Mouse (Mus musculus): ENCODE data around the gene Yrdc. TPM values are rescaled to one million over a fixed set of nuclear protein-coding genes. Genes with fewer than 3 reads are reported as not detected.
A peak's percentile ranks its signal among the peaks of the same experiment; 100 is the strongest.

Yrdc gene
- polyA plus RNA-seq, 1 experiment from 2014 or later, result 49.2 TPM

- Histone ChIP-seq H3K27me3 (replicated peaks; ENCODE audit: control insufficient read depth, insufficient read depth, low read length) (no peaks in the 10 kb centered on the region), H3K4me1 (replicated peaks; ENCODE audit: control insufficient read depth, insufficient read depth, low read length) (no peaks in the 10 kb centered on the region), H3K36me3 (ENCODE audit: control insufficient read depth, insufficient read depth, low read length) (peaks cover 37% of the 10 kb centered on the region), H3K9ac (ENCODE audit: low read depth, low read length) (no peak overlapping the region), H3K27ac (ENCODE audit: low read depth, low read length) (no peak overlapping the region), H3K4me2 (no peak overlapping the region), H3K4me3 (ENCODE audit: low read depth, low read length) (no peak overlapping the region), H3K9me3 (ENCODE audit: control insufficient read depth, low read length) (no peaks in the 10 kb centered on the region)
- DNase-seq (ENCODE audit: low spot score), result no peak
- no peak for ATAC-seq (replicated peaks; ENCODE audit: low FRiP score)
- WGBS, result 93% methylated on average over 1 of the region's 1 CpGs
Measured at GRCm38 (mm10) chr4:124840998-124841397, 9.5 kb upstream of the Yrdc start.

- ATAC-seq (replicated peaks; ENCODE audit: low FRiP score), result peak; percentile 50; the same call in 1 of the 2 replicates
- Histone ChIP-seq H3K27ac (ENCODE audit: low read depth, low read length) (no peak overlapping the region), H3K9me3 (ENCODE audit: control insufficient read depth, low read length) (no peaks in the 10 kb centered on the region), H3K9ac (ENCODE audit: low read depth, low read length) (no peak overlapping the region), H3K27me3 (replicated peaks; ENCODE audit: control insufficient read depth, insufficient read depth, low read length) (no peaks in the 10 kb centered on the region), H3K4me2 (no peak overlapping the region), H3K36me3 (ENCODE audit: control insufficient read depth, insufficient read depth, low read length) (peaks cover 32% of the 10 kb centered on the region), H3K4me3 (ENCODE audit: low read depth, low read length) (no peak overlapping the region), H3K4me1 (replicated peaks; ENCODE audit: control insufficient read depth, insufficient read depth, low read length) (peaks cover 2% of the 10 kb centered on the region; the same call in 1 of the 2 replicates)
- 66% methylated on average over 11 of the region's 11 CpGs for WGBS
- no peak for DNase-seq (ENCODE audit: low spot score)
Measured at GRCm38 (mm10) chr4:124843493-124843892, 7.0 kb upstream of the Yrdc start.

- Histone ChIP-seq H3K36me3 (ENCODE audit: control insufficient read depth, insufficient read depth, low read length) (peaks cover 10% of the 10 kb centered on the region), H3K27me3 (replicated peaks; ENCODE audit: control insufficient read depth, insufficient read depth, low read length) (no peaks in the 10 kb centered on the region), H3K9me3 (ENCODE audit: control insufficient read depth, low read length) (no peaks in the 10 kb centered on the region), H3K4me1 (replicated peaks; ENCODE audit: control insufficient read depth, insufficient read depth, low read length) (peaks cover 13% of the 10 kb centered on the region), H3K4me3 (ENCODE audit: low read depth, low read length) (no peak overlapping the region), H3K4me2 (no peak overlapping the region), H3K9ac (ENCODE audit: low read depth, low read length) (no peak overlapping the region), H3K27ac (ENCODE audit: low read depth, low read length) (no peak overlapping the region)
- DNase-seq (ENCODE audit: low spot score) (peak; percentile 83), ATAC-seq (replicated peaks; ENCODE audit: low FRiP score) (peak; percentile 56)
- WGBS, result 12% methylated on average over 8 of the region's 8 CpGs
Measured at GRCm38 (mm10) chr4:124847573-124847972, 2.9 kb upstream of the Yrdc start.

DNA sequence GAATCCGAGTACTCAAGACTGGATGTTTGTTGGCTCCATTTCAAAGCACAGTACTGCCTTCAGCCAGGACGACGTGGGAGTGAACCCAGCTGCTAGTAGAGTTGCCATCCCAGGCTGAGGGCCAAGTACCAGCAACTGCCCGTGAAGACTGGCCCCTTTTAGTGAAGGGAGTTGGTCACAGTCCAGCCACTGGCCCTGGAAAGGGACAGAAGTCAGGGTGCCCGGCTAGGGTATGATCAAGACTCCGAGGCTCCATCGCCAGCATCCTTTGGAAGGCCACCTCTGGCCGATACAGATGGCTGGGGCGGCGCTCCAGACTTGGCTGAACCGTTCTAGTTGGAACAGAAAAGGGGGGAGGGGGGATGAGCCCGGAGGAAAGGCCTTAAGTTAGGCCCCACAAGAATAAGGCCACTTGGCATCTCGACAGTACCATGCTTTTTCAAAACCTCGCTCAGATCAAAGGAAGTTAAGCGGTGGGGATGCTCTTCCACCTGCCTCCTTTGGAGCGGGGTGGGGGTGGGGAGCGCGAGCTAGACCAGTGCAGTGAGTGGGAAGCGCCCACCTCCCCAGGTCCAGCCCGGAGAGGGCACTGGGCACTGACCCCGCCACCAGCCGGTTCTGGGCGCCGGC lies 733 bp upstream of the Yrdc start:
- H3K4me1 ChIP-seq (replicated peaks; ENCODE audit: control insufficient read depth, insufficient read depth, low read length), result peaks cover 13% of the 10 kb centered on the region
- H3K4me3 ChIP-seq (ENCODE audit: low read depth, low read length), result peak overlapping the region; percentile 90
- H3K9ac ChIP-seq (ENCODE audit: low read depth, low read length), result peak overlapping the region; percentile 95
- peak; percentile 39 for DNase-seq (ENCODE audit: low spot score)
- peak overlapping the region; percentile 97 for H3K4me2 ChIP-seq
- H3K36me3 ChIP-seq (ENCODE audit: control insufficient read depth, insufficient read depth, low read length), result peaks cover 19% of the 10 kb centered on the region
- no peaks in the 10 kb centered on the region for H3K27me3 ChIP-seq (replicated peaks; ENCODE audit: control insufficient read depth, insufficient read depth, low read length)
- 7% methylated on average over 24 of the region's 24 CpGs for WGBS
- no peaks in the 10 kb centered on the region for H3K9me3 ChIP-seq (ENCODE audit: control insufficient read depth, low read length)
- H3K27ac ChIP-seq (ENCODE audit: low read depth, low read length), result peak overlapping the region; percentile 83
- ATAC-seq (replicated peaks; ENCODE audit: low FRiP score), result no peak

- Histone ChIP-seq H3K36me3 (ENCODE audit: control insufficient read depth, insufficient read depth, low read length) (peaks cover 20% of the 10 kb centered on the region), H3K4me3 (ENCODE audit: low read depth, low read length) (peak within 1 kb of the TSS; percentile 90), H3K9me3 (ENCODE audit: control insufficient read depth, low read length) (no peaks in the 10 kb centered on the region), H3K27me3 (replicated peaks; ENCODE audit: control insufficient read depth, insufficient read depth, low read length) (no peaks in the 10 kb centered on the region), H3K4me2 (peak within 1 kb of the TSS; percentile 97), H3K9ac (ENCODE audit: low read depth, low read length) (peak within 1 kb of the TSS; percentile 95), H3K4me1 (replicated peaks; ENCODE audit: control insufficient read depth, insufficient read depth, low read length) (peaks cover 13% of the 10 kb centered on the region), H3K27ac (ENCODE audit: low read depth, low read length) (peak within 1 kb of the TSS; percentile 83)
- WGBS, result under 1% methylated on average over 75 of the region's 75 CpGs
- DNase-seq (ENCODE audit: low spot score), result peak; percentile 79
- ATAC-seq (replicated peaks; ENCODE audit: low FRiP score), result peak; percentile 71
Measured at GRCm38 (mm10) chr4:124850933-124851658, 617 bp downstream of the Yrdc start, which contains the start of gene 1110065P20Rik. TSS of gene 1110065P20Rik (minus strand) at chr4:124851196.

GRCm38 (mm10) chr4:124856294-124856693 lies 5.8 kb downstream of the Yrdc start:
- H3K4me3 ChIP-seq (ENCODE audit: low read depth, low read length), result no peak overlapping the region
- no peak overlapping the region for H3K27ac ChIP-seq (ENCODE audit: low read depth, low read length)
- H3K36me3 ChIP-seq (ENCODE audit: control insufficient read depth, insufficient read depth, low read length), result peaks cover 20% of the 10 kb centered on the region
- H3K27me3 ChIP-seq (replicated peaks; ENCODE audit: control insufficient read depth, insufficient read depth, low read length), result peaks cover 12% of the 10 kb centered on the region
- DNase-seq (ENCODE audit: low spot score) (no peak), ATAC-seq (replicated peaks; ENCODE audit: low FRiP score) (no peak)
- no peak overlapping the region for H3K4me2 ChIP-seq
- H3K9ac ChIP-seq (ENCODE audit: low read depth, low read length), result no peak overlapping the region
- H3K4me1 ChIP-seq (replicated peaks; ENCODE audit: control insufficient read depth, insufficient read depth, low read length), result peaks cover 5% of the 10 kb centered on the region
- WGBS, result 94% methylated on average over 8 of the region's 8 CpGs
- no peaks in the 10 kb centered on the region for H3K9me3 ChIP-seq (ENCODE audit: control insufficient read depth, low read length)

- Histone ChIP-seq H3K9ac (ENCODE audit: low read depth, low read length) (no peak overlapping the region), H3K27ac (ENCODE audit: low read depth, low read length) (no peak overlapping the region), H3K36me3 (ENCODE audit: control insufficient read depth, insufficient read depth, low read length) (peaks cover 15% of the 10 kb centered on the region), H3K9me3 (ENCODE audit: control insufficient read depth, low read length) (no peaks in the 10 kb centered on the region), H3K4me3 (ENCODE audit: low read depth, low read length) (no peak overlapping the region), H3K4me1 (replicated peaks; ENCODE audit: control insufficient read depth, insufficient read depth, low read length) (peaks cover 2% of the 10 kb centered on the region; the same call in 1 of the 2 replicates), H3K4me2 (no peak overlapping the region), H3K27me3 (replicated peaks; ENCODE audit: control insufficient read depth, insufficient read depth, low read length) (peaks cover 32% of the 10 kb centered on the region)
- no peak for ATAC-seq (replicated peaks; ENCODE audit: low FRiP score)
- 81% methylated on average over 5 of the region's 5 CpGs for WGBS
- no peak for DNase-seq (ENCODE audit: low spot score)
Measured at GRCm38 (mm10) chr4:124858370-124858769, 7.9 kb downstream of the Yrdc start.

DNA sequence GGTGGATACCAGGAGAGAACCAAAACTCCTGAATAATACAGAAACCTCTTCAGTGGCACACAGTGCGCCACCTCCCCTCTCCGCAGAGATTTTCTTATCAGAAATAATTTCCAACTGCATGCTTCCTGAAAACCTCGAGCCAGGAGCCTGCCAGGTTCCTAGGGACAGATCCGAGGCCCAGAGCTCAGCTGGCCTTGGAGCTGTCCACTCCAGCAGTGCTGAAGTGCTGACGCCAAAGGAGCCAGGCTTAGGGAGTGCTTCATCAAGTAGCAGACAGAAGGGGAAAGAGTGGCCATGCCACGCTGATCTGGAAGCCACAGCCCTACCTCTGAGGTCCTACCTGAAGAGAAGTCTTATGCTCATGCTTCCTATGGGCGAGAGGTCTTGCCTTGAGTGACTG lies 10.0 kb downstream of the Yrdc start:
- Histone ChIP-seq H3K4me1 (replicated peaks; ENCODE audit: control insufficient read depth, insufficient read depth, low read length) (peaks cover 2% of the 10 kb centered on the region; the same call in 1 of the 2 replicates), H3K36me3 (ENCODE audit: control insufficient read depth, insufficient read depth, low read length) (no peaks in the 10 kb centered on the region), H3K27ac (ENCODE audit: low read depth, low read length) (no peak overlapping the region), H3K27me3 (replicated peaks; ENCODE audit: control insufficient read depth, insufficient read depth, low read length) (peaks cover 39% of the 10 kb centered on the region), H3K9me3 (ENCODE audit: control insufficient read depth, low read length) (no peaks in the 10 kb centered on the region), H3K4me3 (ENCODE audit: low read depth, low read length) (no peak overlapping the region), H3K9ac (ENCODE audit: low read depth, low read length) (no peak overlapping the region), H3K4me2 (no peak overlapping the region)
- DNase-seq (ENCODE audit: low spot score), result peak; percentile 79
- no peak for ATAC-seq (replicated peaks; ENCODE audit: low FRiP score)
- WGBS, result 9% methylated on average over 7 of the region's 7 CpGs
